In genomic region chr7:44890737-44891136, GRCm38 (mm10) we compare ENCODE assay signal across 8 mouse cellular contexts. TPM values are rescaled to one million over a fixed set of nuclear protein-coding genes. Genes with fewer than 3 reads are reported as not detected.
DNase-seq lines count a peak whose midpoint lies in the region; ATAC-seq and TF ChIP-seq lines count a peak whose summit lies in the region.

No protein-coding gene starts in this region.

- H3K27ac ChIP-seq in lung, embryonic 16.5 days (ENCODE audit: low read length): no peak overlapping the region
- no peak overlapping the region for H3K27ac ChIP-seq in limb, embryonic 14.5 days (replicated peaks; ENCODE audit: low read depth, low read length)
- H3K27ac ChIP-seq in stomach, embryonic 16.5 days (ENCODE audit: low read length): no peak overlapping the region

- H3K27me3 ChIP-seq in lung, embryonic 16.5 days (ENCODE audit: control insufficient read depth, insufficient read depth, low read depth, low read length): no peaks in the 10 kb centered on the region
- no peaks in the 10 kb centered on the region for H3K27me3 ChIP-seq in limb, embryonic 14.5 days (ENCODE audit: control insufficient read depth, insufficient read depth, low read length)
- no peaks in the 10 kb centered on the region for H3K27me3 ChIP-seq in stomach, embryonic 16.5 days (ENCODE audit: control insufficient read depth, insufficient read depth, low read length)

- DNase-seq in cerebellum, adult 9-11 months: peak; percentile 66
- DNase-seq in cerebellum, adult 9-10 months: no peak
- no peak for DNase-seq in lung, postnatal 4 days
- no peak for DNase-seq in limb, embryonic 14.5 days (ENCODE audit: low spot score)
- no peak for DNase-seq in thymus, postnatal 25 days

- H3K9ac ChIP-seq in lung, embryonic 16.5 days (ENCODE audit: low read length): peak overlapping the region; percentile 81; the same call in 1 of the 2 replicates
- peak overlapping the region; percentile 84; the same call in 1 of the 2 replicates for H3K9ac ChIP-seq in limb, embryonic 14.5 days (ENCODE audit: low read depth, low read length, severe bottlenecking)
- 0 out of 2 replicates have a peak overlapping the region, but pooled peaks have one; percentile 94 for H3K9ac ChIP-seq in stomach, embryonic 16.5 days (ENCODE audit: low read length)

- peaks cover 12% of the 10 kb centered on the region for H3K36me3 ChIP-seq in lung, embryonic 16.5 days (ENCODE audit: control insufficient read depth, insufficient read depth, low read length)
- peaks cover 40% of the 10 kb centered on the region for H3K36me3 ChIP-seq in limb, embryonic 14.5 days (ENCODE audit: control insufficient read depth, insufficient read depth, low read length)
- H3K36me3 ChIP-seq in stomach, embryonic 16.5 days (ENCODE audit: control insufficient read depth, insufficient read depth, low read length): no peaks in the 10 kb centered on the region

- TF ChIP-seq POLR2A in limb, embryonic 14.5 days (IDR thresholded peaks at IDR 0.05; ENCODE audit: borderline replicate concordance, extremely low read depth, insufficient read depth, insufficient read length): no peak

- no peaks in the 10 kb centered on the region for H3K9me3 ChIP-seq in lung, embryonic 16.5 days (ENCODE audit: control insufficient read depth, low read length)
- no peaks in the 10 kb centered on the region for H3K9me3 ChIP-seq in limb, embryonic 14.5 days (ENCODE audit: control insufficient read depth, low read length)
- no peaks in the 10 kb centered on the region for H3K9me3 ChIP-seq in stomach, embryonic 16.5 days (replicated peaks; ENCODE audit: control insufficient read depth, low read length)

- peaks cover 20% of the 10 kb centered on the region for H3K4me1 ChIP-seq in lung, embryonic 16.5 days (replicated peaks; ENCODE audit: control insufficient read depth, insufficient read depth, low read length)
- peaks cover 20% of the 10 kb centered on the region for H3K4me1 ChIP-seq in limb, embryonic 14.5 days (ENCODE audit: control insufficient read depth, insufficient read depth, low read length)
- H3K4me1 ChIP-seq in stomach, embryonic 16.5 days (ENCODE audit: control insufficient read depth, insufficient read depth, low read length): peaks cover 27% of the 10 kb centered on the region

- peak overlapping the region; percentile 86 for H3K4me2 ChIP-seq in lung, embryonic 16.5 days (ENCODE audit: low read depth, low read length)
- H3K4me2 ChIP-seq in limb, embryonic 14.5 days (replicated peaks; ENCODE audit: low read depth, low read length, severe bottlenecking): peak overlapping the region; percentile 93
- H3K4me2 ChIP-seq in stomach, embryonic 16.5 days (ENCODE audit: low read depth, low read length): peak overlapping the region; percentile 92

- WGBS in lung, embryonic 16.5 days: 58% methylated on average over 4 of the region's 4 CpGs
- 87% methylated on average over 4 of the region's 4 CpGs for WGBS in limb, embryonic 14.5 days
- 84% methylated on average over 4 of the region's 4 CpGs for WGBS in stomach, embryonic 16.5 days

- ATAC-seq in lung, embryonic 16.5 days (ENCODE audit: low read depth): no peak
- ATAC-seq in limb, embryonic 14.5 days (ENCODE audit: low FRiP score, low read depth): no peak
- no peak for ATAC-seq in stomach, embryonic 16.5 days (ENCODE audit: insufficient read depth, low FRiP score)
- no peak for ATAC-seq in monocyte, adult 5-6 weeks (replicated peaks; ENCODE audit: insufficient number of reproducible peaks, low FRiP score, low TSS enrichment, poor library complexity, severe bottlenecking)

- peak overlapping the region; percentile 59 for H3K4me3 ChIP-seq in lung, embryonic 16.5 days (ENCODE audit: low read length)
- 0 out of 2 replicates have a peak overlapping the region, but pooled peaks have one; percentile 83 for H3K4me3 ChIP-seq in limb, embryonic 14.5 days (replicated peaks; ENCODE audit: low read length)
- peak overlapping the region; percentile 92; the same call in 1 of the 2 replicates for H3K4me3 ChIP-seq in stomach, embryonic 16.5 days (replicated peaks; ENCODE audit: low read length)

RNA-seq across cellular contexts. Expression of gene Med25, which starts 1.8 kb away (rescaled TPM):
- polyA plus RNA-seq in lung, embryonic 16.5 days (2015; fragmentation: Nextera tagmentation; extraction: Ambion mirVana): 97.3 and 102 TPM in 2 replicates
- polyA plus RNA-seq in limb, embryonic 14.5 days (2012; rRNA removed): 142 and 181 TPM in 2 replicates
- 69.1 and 73.5 TPM in 2 replicates for polyA plus RNA-seq in limb, embryonic 14.5 days (2014; fragmentation: Nextera tagmentation; extraction: Ambion mirVana)
- polyA plus RNA-seq in stomach, embryonic 16.5 days (2015; fragmentation: Nextera tagmentation; extraction: Ambion mirVana): 89.9 and 94.0 TPM in 2 replicates
- total RNA-seq in monocyte, adult 5-6 weeks (2017): 8.2 to 15.1 TPM (median 8.9 TPM) in 3 replicates

RNA-seq across cellular contexts. Expression of gene Fuz, which starts 5.1 kb away (rescaled TPM):
- polyA plus RNA-seq in lung, embryonic 16.5 days (2015; fragmentation: Nextera tagmentation; extraction: Ambion mirVana): 22.4 and 24.3 TPM in 2 replicates
- polyA plus RNA-seq in limb, embryonic 14.5 days (2012; rRNA removed): 48.7 and 72.6 TPM in 2 replicates
- 21.7 and 25.0 TPM in 2 replicates for polyA plus RNA-seq in limb, embryonic 14.5 days (2014; fragmentation: Nextera tagmentation; extraction: Ambion mirVana)
- polyA plus RNA-seq in stomach, embryonic 16.5 days (2015; fragmentation: Nextera tagmentation; extraction: Ambion mirVana): 23.1 and 24.7 TPM in 2 replicates
- total RNA-seq in monocyte, adult 5-6 weeks (2017): 10.8 to 19.1 TPM (median 16.1 TPM) in 3 replicates

RNA-seq across cellular contexts. Expression of gene Ptov1, which starts 21.1 kb away (rescaled TPM):
- polyA plus RNA-seq in lung, embryonic 16.5 days (2015; fragmentation: Nextera tagmentation; extraction: Ambion mirVana): 302 and 307 TPM in 2 replicates
- 751 and 1,065 TPM in 2 replicates for polyA plus RNA-seq in limb, embryonic 14.5 days (2012; rRNA removed)
- polyA plus RNA-seq in limb, embryonic 14.5 days (2014; fragmentation: Nextera tagmentation; extraction: Ambion mirVana): 471 and 513 TPM in 2 replicates
- polyA plus RNA-seq in stomach, embryonic 16.5 days (2015; fragmentation: Nextera tagmentation; extraction: Ambion mirVana): 150 and 156 TPM in 2 replicates
- 7.2 to 11.9 TPM (median 7.4 TPM) in 3 replicates for total RNA-seq in monocyte, adult 5-6 weeks (2017)

RNA-seq across cellular contexts. Expression of gene Pnkp, which starts 33.8 kb away (rescaled TPM):
- polyA plus RNA-seq in lung, embryonic 16.5 days (2015; fragmentation: Nextera tagmentation; extraction: Ambion mirVana): 38.0 and 39.0 TPM in 2 replicates
- 28.7 and 32.0 TPM in 2 replicates for polyA plus RNA-seq in limb, embryonic 14.5 days (2012; rRNA removed)
- polyA plus RNA-seq in limb, embryonic 14.5 days (2014; fragmentation: Nextera tagmentation; extraction: Ambion mirVana): 23.8 and 26.6 TPM in 2 replicates
- polyA plus RNA-seq in stomach, embryonic 16.5 days (2015; fragmentation: Nextera tagmentation; extraction: Ambion mirVana): 32.6 and 34.8 TPM in 2 replicates
- total RNA-seq in monocyte, adult 5-6 weeks (2017): 68.9 to 89.5 TPM (median 71.5 TPM) in 3 replicates

RNA-seq across cellular contexts. Expression of gene Ap2a1, which starts 38.6 kb away (rescaled TPM):
- polyA plus RNA-seq in lung, embryonic 16.5 days (2015; fragmentation: Nextera tagmentation; extraction: Ambion mirVana): 58.2 and 63.7 TPM in 2 replicates
- 113 and 141 TPM in 2 replicates for polyA plus RNA-seq in limb, embryonic 14.5 days (2012; rRNA removed)
- 72.2 and 75.7 TPM in 2 replicates for polyA plus RNA-seq in limb, embryonic 14.5 days (2014; fragmentation: Nextera tagmentation; extraction: Ambion mirVana)
- polyA plus RNA-seq in stomach, embryonic 16.5 days (2015; fragmentation: Nextera tagmentation; extraction: Ambion mirVana): 52.6 and 55.6 TPM in 2 replicates
- 10.3 to 21.7 TPM (median 21.0 TPM) in 3 replicates for total RNA-seq in monocyte, adult 5-6 weeks (2017)
